In the genomic region with DNA sequence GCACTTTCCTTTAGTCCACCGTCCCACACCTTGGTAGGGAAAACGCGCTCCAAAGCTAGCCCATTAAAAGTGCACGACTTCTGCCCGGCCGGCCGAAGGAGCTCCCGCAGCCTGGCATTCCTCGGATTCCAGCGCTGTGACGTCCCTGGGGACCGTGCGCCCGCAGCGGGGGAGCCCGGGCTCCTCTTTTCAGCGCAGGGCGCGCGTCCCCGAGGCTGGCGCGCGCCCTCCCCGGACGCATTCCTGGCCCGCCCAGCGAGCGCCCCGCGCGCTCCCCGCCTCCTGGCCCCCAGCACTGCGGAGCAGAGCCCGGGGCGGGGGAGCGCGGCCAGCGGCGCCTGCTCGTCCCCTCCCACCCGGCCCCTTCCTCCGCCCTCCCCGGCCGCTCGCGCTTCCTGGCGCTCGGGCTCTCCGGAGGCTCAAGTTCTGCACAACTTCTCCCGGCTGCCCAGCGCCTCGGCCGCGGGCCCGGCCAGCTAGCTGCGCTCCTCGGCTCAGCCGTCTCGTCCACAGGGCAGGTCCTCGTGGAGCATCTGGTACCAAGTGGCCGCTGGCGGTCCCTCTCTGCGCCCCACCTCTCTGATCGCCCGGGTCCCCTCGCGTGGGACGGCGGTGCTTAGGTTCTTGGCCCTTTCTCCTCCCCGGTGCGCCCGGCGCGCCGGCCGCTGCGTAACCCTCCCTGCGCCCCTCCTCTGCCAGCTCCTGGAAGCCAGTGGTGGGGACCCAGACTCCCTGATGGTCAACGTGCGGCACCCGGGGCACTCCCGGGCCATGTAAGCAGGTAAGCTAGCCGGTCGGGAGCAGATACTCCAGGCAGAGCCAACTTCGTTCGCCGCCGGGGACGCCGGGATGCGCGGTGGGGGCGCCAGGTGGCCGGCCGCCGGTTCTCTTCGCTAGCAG, we compare ENCODE assay signal across 8 mouse cellular contexts. TPM values are rescaled to one million over a fixed set of nuclear protein-coding genes. Genes with fewer than 3 reads are reported as not detected.
DNase-seq lines count a peak whose midpoint lies in the region; ATAC-seq and TF ChIP-seq lines count a peak whose summit lies in the region.

TSS of gene Ptpn14 (plus strand) at position 385 of the 900 bp plus-strand sequence.

- H3K9ac ChIP-seq in forebrain, postnatal 0 days: peak within 1 kb of the TSS; percentile 45

- peaks cover 45% of the 10 kb centered on the region for H3K79me3 ChIP-seq in C2C12 (ENCODE audit: low read depth)

- H3K79me2 ChIP-seq in C2C12 (ENCODE audit: control insufficient read depth, insufficient read depth): peaks cover 51% of the 10 kb centered on the region

- no peaks in the 10 kb centered on the region for H3K9me3 ChIP-seq in forebrain, postnatal 0 days (ENCODE audit: low read length)
- no peaks in the 10 kb centered on the region for H3K9me3 ChIP-seq in hindbrain, embryonic 10.5 days

- DNase-seq in adrenal gland, adult 8-10 months: peak; percentile 79
- DNase-seq in forebrain, postnatal 0 days: peak; percentile 57
- DNase-seq in hindbrain, embryonic 10.5 days (ENCODE audit: low spot score): peak; percentile 86
- peak; percentile 33 to 36 for DNase-seq in layer of hippocampus, postnatal 36 days
- DNase-seq in lung, postnatal 4 days: peak; percentile 91 to 97
- peak; percentile 46 for DNase-seq in right cerebral cortex, postnatal 4 days
- DNase-seq in natural killer cell, adult 2 months (ENCODE audit: low spot score in 2 of 2): no peak

- H3K27ac ChIP-seq in forebrain, postnatal 0 days (ENCODE audit: low read depth, low read length): 0 out of 2 replicates have a peak within 1 kb of the TSS, but pooled peaks have one; percentile 15
- peak within 1 kb of the TSS; percentile 91 for H3K27ac ChIP-seq in hindbrain, embryonic 10.5 days

- ATAC-seq in forebrain, postnatal 0 days: peak; percentile 89

- H3K4me1 ChIP-seq in forebrain, postnatal 0 days (ENCODE audit: insufficient read depth): 0 out of 2 replicates have a peak, but pooled peaks cover 7% of the 10 kb centered on the region
- H3K4me1 ChIP-seq in hindbrain, embryonic 10.5 days (replicated peaks): peaks cover 63% of the 10 kb centered on the region

- H3ac ChIP-seq in C2C12 (ENCODE audit: control insufficient read depth, insufficient read length, low read depth): peak within 1 kb of the TSS; percentile 79

- H3K27me3 ChIP-seq in C2C12 (ENCODE audit: control insufficient read depth, insufficient read depth, insufficient read length): no peaks in the 10 kb centered on the region
- peaks cover 39% of the 10 kb centered on the region for H3K27me3 ChIP-seq in forebrain, postnatal 0 days (ENCODE audit: insufficient read depth, low read length)
- H3K27me3 ChIP-seq in hindbrain, embryonic 10.5 days (ENCODE audit: insufficient read depth, poor library complexity, severe bottlenecking): peaks cover 37% of the 10 kb centered on the region

- 5% methylated on average over 72 of the region's 98 CpGs for WGBS in forebrain, postnatal 0 days
- whole genome bisulfite sequencing in hindbrain, embryonic 10.5 days: under 1% methylated on average over 98 of the region's 98 CpGs

- H3K4me3 ChIP-seq in C2C12 (ENCODE audit: insufficient read depth, poor library complexity, severe bottlenecking): peak within 1 kb of the TSS; percentile 91
- H3K4me3 ChIP-seq in forebrain, postnatal 0 days (ENCODE audit: low read depth, low read length): peak within 1 kb of the TSS; percentile 57
- H3K4me3 ChIP-seq in hindbrain, embryonic 10.5 days: peak within 1 kb of the TSS; percentile 85

- peaks cover 30% of the 10 kb centered on the region for H3K36me3 ChIP-seq in C2C12 (ENCODE audit: control insufficient read depth, insufficient read depth)
- H3K36me3 ChIP-seq in forebrain, postnatal 0 days (ENCODE audit: insufficient read depth): no peaks in the 10 kb centered on the region
- no peaks in the 10 kb centered on the region for H3K36me3 ChIP-seq in hindbrain, embryonic 10.5 days

- no peak for TF ChIP-seq CTCF in C2C12 (IDR thresholded peaks at IDR 0.05; ENCODE audit: control insufficient read depth, insufficient read depth, insufficient read length)
- no peak for TF ChIP-seq CTCF in forebrain, postnatal 0 days (IDR thresholded peaks at IDR 0.05; ENCODE audit: low read depth)

- H3K4me2 ChIP-seq in forebrain, postnatal 0 days (ENCODE audit: low read depth): peak within 1 kb of the TSS; percentile 98

TF ChIP-seq in C2C12, 6 proteins besides CTCF, POLR2A, EP300 and RAD21:
- TF ChIP-seq CEBPB (IDR thresholded peaks at IDR 0.05; ENCODE audit: low read depth): no peak
- TF ChIP-seq MAX (IDR thresholded peaks at IDR 0.05): peak; percentile 22

RNA-seq across cellular contexts. Expression of gene Ptpn14, which starts in this region (rescaled TPM):
- 23.4 TPM for polyA plus RNA-seq in C2C12 (2012; fragmentation: generic; extraction: Trizol)
- total RNA-seq in adrenal gland, adult 8-10 months (2022): 10 to 100 TPM; 10.8 to 21.8 (median 17.9) TPM
- total RNA-seq in forebrain, postnatal 0 days (2014; rRNA removed): 3.2 and 3.9 TPM in 2 replicates
- polyA plus RNA-seq in forebrain, postnatal 0 days (2015; fragmentation: Nextera tagmentation; extraction: Ambion mirVana): 0.49 and 0.98 TPM in 2 replicates
- polyA plus RNA-seq in hindbrain, embryonic 10.5 days (2016; fragmentation: Nextera tagmentation; extraction: Ambion mirVana): 5.0 and 5.1 TPM in 2 replicates
- 10 to 100 TPM; 12.2 to 12.4 TPM for total RNA-seq in layer of hippocampus, postnatal 36 days (2021)

Comparison
In these comparisons a context has a peak if more than half of its experiments do, and no peak if none do; other contexts are left out.
1. DNase-seq: peak in adrenal gland, adult 8-10 months (single experiment), forebrain, postnatal 0 days (single experiment), hindbrain, embryonic 10.5 days (single experiment), layer of hippocampus, postnatal 36 days (2 of 2), lung, postnatal 4 days (2 of 2) and right cerebral cortex, postnatal 4 days (single experiment); none in natural killer cell, adult 2 months (0 of 2).
2. Peak in every context shown above with its lines, with median percentiles within 50 percentile points of each other: H3K4me3 ChIP-seq.